Mouse (Mus musculus) megakaryocyte, adult 5-6 weeks (primary cell): ENCODE measurements around the gene Gm10330. TPM values are rescaled to one million over a fixed set of nuclear protein-coding genes. Genes with fewer than 3 reads are reported as not detected.
"Not testable (repeated sequence)": the region's sequence is repeated elsewhere in the genome, so short reads cannot be mapped to it uniquely, and the experiment has no call there.

Source experiments
- ATAC-seq: 2 replicates; pipeline ENCODE4 v1.8.0; 2016; ENCODE audit warnings: mild to moderate bottlenecking, inconsistent platforms; ENCODE audit not compliant: poor library complexity, severe bottlenecking
- total RNA-seq, 2 experiments: library from RNA; stranded (forward) in 1 of 2; stranded (reverse) in 1 of 2; fragments of 153-499, 151-499 nt in 1 of 2; fragments of 221-1000, 200-1000 nt in 1 of 2; gene quantifications; 2 replicates each; pipeline versions ENCODE4 v1.2.3 to v1.2.4; 2015 to 2017

Gene Gm10330
- not detected in 2 replicates for total RNA-seq (2015)
- not detected in 2 replicates for total RNA-seq (2017)

- not testable (repeated sequence) for ATAC-seq
Measured at GRCm38 (mm10) chr12:23780165-23780564, at the start of gene Gm10330. Gene Gm10330, minus strand, starts transcription at chr12:23780265.

GRCm38 (mm10) chr12:23800776-23801175 is 20.7 kb upstream of the Gm10330 start:
- ATAC-seq = not testable (repeated sequence)

- not testable (repeated sequence) for ATAC-seq
Measured at GRCm38 (mm10) chr12:23800366-23800765, 20.3 kb upstream of the Gm10330 start.
